Mouse (Mus musculus) heart, embryonic 13.5 days (tissue): Measurements from ENCODE around the gene Sesn1. TPM values are rescaled to one million over a fixed set of nuclear protein-coding genes. Genes with fewer than 3 reads are reported as not detected.
"Not testable (repeated sequence)": the region's sequence is repeated elsewhere in the genome, so short reads cannot be mapped to it uniquely, and the experiment has no call there.

Experiments
- ATAC-seq: fragments of 200-750 bp; cut with Nextera tagmentation; 2 replicates; pipeline ENCODE4 v1.8.0; 2017; ENCODE audit warnings: moderate TSS enrichment; ENCODE audit not compliant: insufficient number of reproducible peaks, low FRiP score, low TSS enrichment; ENCODE audit errors: extremely low read depth
- H3K27ac ChIP-seq: fragments of 300-500 bp; sonication (generic); replicated peaks from 2 replicates; pipeline ENCODE4 v1.5.1; 2015; ENCODE audit warnings: moderate library complexity, mild to moderate bottlenecking, inconsistent platforms
- H3K27me3 ChIP-seq: fragments of 300-500 bp; sonication (generic); replicated peaks from 2 replicates; pipeline ENCODE4 v1.6.1; 2015; ENCODE audit warnings: mild to moderate bottlenecking, inconsistent platforms
- H3K36me3 ChIP-seq: fragments of 300-500 bp; sonication (generic); 2 replicates; pipeline ENCODE4 v1.6.1; 2015; ENCODE audit warnings: mild to moderate bottlenecking, inconsistent platforms
- H3K4me1 ChIP-seq: fragments of 300-500 bp; sonication (generic); 2 replicates; pipeline ENCODE4 v1.6.1; 2015; ENCODE audit warnings: inconsistent platforms
- H3K4me2 ChIP-seq: fragments of 300-500 bp; sonication (generic); 2 replicates; pipeline ENCODE4 v1.6.1; 2015; ENCODE audit warnings: inconsistent platforms, mild to moderate bottlenecking, moderate library complexity
- H3K4me3 ChIP-seq: fragments of 300-500 bp; sonication (generic); 2 replicates; pipeline ENCODE4 v1.5.1; 2015; ENCODE audit warnings: moderate library complexity, mild to moderate bottlenecking, inconsistent platforms
- H3K9ac ChIP-seq: fragments of 300-500 bp; sonication (generic); 2 replicates; pipeline ENCODE4 v1.6.1; 2015; ENCODE audit warnings: inconsistent platforms, mild to moderate bottlenecking, moderate library complexity
- H3K9me3 ChIP-seq: fragments of 300-500 bp; sonication (generic); 2 replicates; pipeline ENCODE4 v1.6.1; 2016; ENCODE audit warnings: inconsistent platforms
- WGBS: fragments of 180-500 bp; shearing (Covaris S2); methylation state at CpG from one replicate; pipeline ENCODE4 v1.1.7; 2015; ENCODE audit warnings: mixed read lengths; 5-methylcytosine and 5-hydroxymethylcytosine counted together
- polyA plus RNA-seq: library from polyadenylated mRNA; unstranded; fragments of >200 nt; fragmentation: Nextera tagmentation; extraction: Ambion mirVana; gene quantifications from 2 replicates; pipeline ENCODE4 v1.2.1, GENCODE M21; 2015

The Sesn1 gene
- polyA plus RNA-seq, 1 experiment from 2014 or later, result 28.5 TPM

DNA sequence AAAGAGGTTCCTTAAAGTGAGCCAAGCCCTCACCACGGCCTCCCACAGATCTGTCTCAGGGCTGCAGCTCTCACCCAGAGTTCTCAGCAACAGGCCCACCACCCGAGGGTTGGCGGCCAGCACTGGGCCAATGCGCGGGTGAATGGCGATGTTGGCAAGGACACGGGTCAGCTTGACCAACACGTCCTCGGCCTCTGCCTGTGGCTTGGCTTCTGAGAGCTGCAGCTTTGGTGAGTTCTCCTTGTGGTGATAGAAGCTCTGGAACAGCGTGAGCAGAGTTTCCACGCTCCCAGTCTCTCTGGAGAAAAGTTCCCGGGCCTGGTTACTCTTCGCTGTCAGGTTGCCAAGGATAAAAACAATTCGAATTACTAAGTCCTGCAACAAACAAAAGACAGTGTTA, 117.0 kb downstream of the Sesn1 start:
- WGBS, result 83% methylated on average over 14 of the region's 14 CpGs
- H3K4me3 ChIP-seq, result no peak overlapping the region
- peaks cover 8% of the 10 kb centered on the region for H3K4me1 ChIP-seq
- H3K9ac ChIP-seq, result no peak overlapping the region
- no peak overlapping the region for H3K27ac ChIP-seq
- ATAC-seq, result no peak
- no peaks in the 10 kb centered on the region for H3K9me3 ChIP-seq
- H3K27me3 ChIP-seq, result no peaks in the 10 kb centered on the region
- H3K4me2 ChIP-seq, result no peak overlapping the region
- H3K36me3 ChIP-seq, result no peaks in the 10 kb centered on the region

DNA sequence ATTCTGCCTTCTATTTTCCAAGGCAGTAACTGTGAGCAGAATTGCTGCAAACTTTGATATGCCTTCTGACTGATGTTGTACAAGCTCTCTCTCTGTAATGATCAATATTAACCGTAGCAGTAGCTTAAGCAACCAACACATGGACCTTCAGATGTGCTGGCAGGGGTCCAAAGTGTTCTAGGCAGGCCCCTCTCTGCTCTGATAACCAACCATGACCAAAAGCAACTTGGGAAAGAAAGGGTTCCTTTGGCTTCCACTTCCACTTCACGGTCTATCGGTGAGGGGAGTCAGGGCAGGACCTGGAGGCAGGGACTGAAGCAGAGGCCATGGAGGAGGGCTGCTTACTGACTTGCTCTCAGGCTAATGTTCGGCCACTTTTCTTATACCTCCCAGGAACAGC, 121.2 kb downstream of the Sesn1 start:
- no peak for ATAC-seq
- H3K27ac ChIP-seq, result no peak overlapping the region
- WGBS, result 52% methylated on average over 4 of the region's 4 CpGs
- H3K27me3 ChIP-seq, result no peaks in the 10 kb centered on the region
- H3K9ac ChIP-seq, result no peak overlapping the region
- H3K4me3 ChIP-seq, result no peak overlapping the region
- no peak overlapping the region for H3K4me2 ChIP-seq
- H3K9me3 ChIP-seq, result no peaks in the 10 kb centered on the region
- peaks cover 45% of the 10 kb centered on the region for H3K4me1 ChIP-seq
- no peaks in the 10 kb centered on the region for H3K36me3 ChIP-seq

DNA sequence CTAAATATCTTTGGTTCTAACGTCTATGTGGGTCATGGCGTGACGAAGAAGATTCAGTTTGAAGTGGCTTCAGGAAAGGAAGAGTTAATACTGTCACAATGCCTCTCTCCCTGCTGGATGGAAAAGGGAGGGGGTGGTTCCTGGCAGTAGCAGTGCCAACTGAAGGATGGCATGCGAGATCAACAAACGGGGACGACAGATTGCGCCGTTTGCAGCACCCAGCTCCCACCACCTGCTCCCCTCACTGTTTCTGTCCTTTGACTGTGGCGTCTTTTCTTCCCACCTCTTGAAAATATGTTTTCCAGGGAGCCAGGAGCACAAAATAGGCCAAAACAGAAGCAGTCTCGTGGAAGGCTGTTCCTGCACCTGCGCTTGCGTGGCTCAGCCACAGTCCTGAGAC, 122.2 kb downstream of the Sesn1 start:
- H3K4me1 ChIP-seq, result peaks cover 55% of the 10 kb centered on the region
- no peak for ATAC-seq
- WGBS, result 64% methylated on average over 12 of the region's 12 CpGs

DNA sequence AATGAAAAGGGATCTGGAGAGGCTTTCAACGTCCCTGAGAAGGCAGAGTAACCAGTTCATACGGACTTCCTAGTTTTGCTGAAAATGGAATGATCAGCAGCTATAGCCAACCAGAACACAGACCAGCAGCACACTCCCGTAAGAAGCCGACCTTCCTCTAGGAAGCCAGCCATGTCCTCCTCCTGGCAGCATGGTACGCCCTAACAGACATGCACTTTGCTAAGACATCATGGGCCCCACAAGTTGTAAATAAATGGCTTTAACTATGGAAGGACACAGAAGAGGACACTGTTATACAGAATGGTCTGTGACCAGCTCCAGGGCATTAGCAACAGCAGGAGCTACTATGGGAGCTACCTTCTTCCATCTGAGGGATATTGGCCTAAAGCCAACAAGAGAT, 123.2 kb downstream of the Sesn1 start:
- H3K27me3 ChIP-seq, result no peaks in the 10 kb centered on the region
- no peak overlapping the region for H3K4me2 ChIP-seq
- H3K4me1 ChIP-seq, result peaks cover 65% of the 10 kb centered on the region
- H3K27ac ChIP-seq, result peak overlapping the region; percentile 97
- WGBS, result 82% methylated on average over 5 of the region's 5 CpGs
- ATAC-seq, result no peak
- no peak overlapping the region for H3K4me3 ChIP-seq
- no peaks in the 10 kb centered on the region for H3K9me3 ChIP-seq
- H3K9ac ChIP-seq, result no peak overlapping the region
- H3K36me3 ChIP-seq, result no peaks in the 10 kb centered on the region

More for the DNA sequence above, 122.2 kb downstream of the Sesn1 start:
- H3K27ac ChIP-seq, result no peak overlapping the region
- H3K9me3 ChIP-seq, result no peaks in the 10 kb centered on the region
- H3K27me3 ChIP-seq, result no peaks in the 10 kb centered on the region
- no peak overlapping the region for H3K4me2 ChIP-seq
- no peak overlapping the region for H3K4me3 ChIP-seq
- no peak overlapping the region for H3K9ac ChIP-seq
- H3K36me3 ChIP-seq, result no peaks in the 10 kb centered on the region

DNA sequence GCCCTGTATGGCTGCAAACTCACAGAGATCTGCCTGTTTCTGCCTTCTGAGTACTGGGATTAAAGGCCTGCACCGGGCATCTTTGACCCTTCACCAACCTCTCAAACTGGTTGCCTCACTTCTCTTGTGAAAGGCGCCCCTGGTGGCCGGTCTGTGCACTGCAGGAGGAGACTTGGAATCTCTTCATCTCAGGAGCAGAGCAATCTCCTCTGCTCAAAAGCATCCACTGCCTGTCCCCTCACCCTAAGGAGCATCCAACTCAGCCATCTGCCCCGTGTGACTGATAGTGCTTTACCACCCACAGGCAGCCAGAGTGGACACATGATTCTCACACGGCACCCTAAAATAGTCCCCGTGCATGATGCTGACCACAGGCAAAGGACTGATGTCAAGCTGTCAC, 123.8 kb downstream of the Sesn1 start:
- H3K9ac ChIP-seq, result 0 out of 2 replicates have a peak overlapping the region, but pooled peaks have one; percentile 10
- 49% methylated on average over 6 of the region's 6 CpGs for WGBS
- H3K27me3 ChIP-seq, result no peaks in the 10 kb centered on the region
- no peak overlapping the region for H3K4me2 ChIP-seq
- H3K4me3 ChIP-seq, result no peak overlapping the region
- no peaks in the 10 kb centered on the region for H3K36me3 ChIP-seq
- ATAC-seq, result no peak
- peaks cover 70% of the 10 kb centered on the region for H3K4me1 ChIP-seq
- peak overlapping the region; percentile 97 for H3K27ac ChIP-seq
- no peaks in the 10 kb centered on the region for H3K9me3 ChIP-seq

DNA sequence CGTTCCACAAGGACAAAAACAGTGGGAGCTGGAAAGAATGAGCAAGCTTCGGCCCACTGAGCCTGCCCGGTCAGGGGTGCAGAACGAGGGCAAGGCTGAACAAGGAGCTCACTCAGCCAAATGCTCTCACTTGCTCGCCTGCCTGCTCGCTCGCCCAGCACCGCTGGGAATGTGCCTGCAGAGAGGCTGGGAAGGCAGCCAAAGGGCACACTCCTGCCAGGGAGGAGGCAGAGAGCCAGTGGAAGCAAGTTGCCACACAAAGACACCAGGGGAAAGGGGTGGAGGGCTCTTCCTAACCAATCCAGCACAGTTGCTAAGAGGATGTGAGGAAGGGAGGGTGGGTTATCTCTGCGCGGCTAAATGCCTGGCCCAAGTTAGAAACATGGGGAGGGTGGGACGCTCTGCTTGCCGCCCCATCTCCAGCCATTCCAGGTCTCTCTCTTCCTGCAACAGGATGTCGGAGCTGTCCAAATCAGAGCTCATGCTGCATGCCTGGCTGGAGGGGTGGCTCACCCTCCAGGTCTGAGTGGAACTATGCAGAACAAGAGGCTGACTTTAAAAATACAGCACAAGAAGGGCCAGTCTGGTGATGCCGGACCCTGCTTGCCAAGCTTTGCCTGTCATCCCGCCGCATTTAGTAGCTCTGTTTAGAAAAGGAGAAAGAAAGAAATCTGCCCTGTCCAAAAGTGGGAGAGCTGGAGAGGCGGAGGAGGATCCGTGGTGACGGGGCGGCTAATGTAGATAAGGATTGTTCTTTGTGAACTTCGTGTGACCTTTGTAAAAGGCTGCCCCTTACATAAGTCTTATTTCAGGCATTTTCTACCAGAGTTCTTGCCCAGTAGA, 125.1 kb downstream of the Sesn1 start:
- WGBS, result 4% methylated on average over 21 of the region's 21 CpGs
- H3K4me3 ChIP-seq, result peak overlapping the region; percentile 35

DNA sequence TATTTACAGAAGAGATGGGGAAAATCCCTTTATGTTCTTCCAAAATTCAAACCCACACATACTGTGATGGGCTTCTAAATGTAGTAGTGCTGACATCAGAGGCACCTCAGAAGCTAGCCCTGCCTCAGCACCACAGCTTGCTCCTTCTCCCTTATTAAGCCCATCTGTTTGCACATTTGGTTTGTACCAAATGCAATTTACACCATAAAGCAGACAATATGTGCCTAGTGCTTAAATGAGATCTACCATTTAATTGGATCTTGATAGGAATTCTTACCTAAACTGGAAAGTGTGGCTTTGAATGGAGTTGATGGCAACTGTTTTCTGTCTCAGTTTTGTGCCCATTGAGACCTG, 125.7 kb downstream of the Sesn1 start:
- Histone ChIP-seq H3K9ac (peak overlapping the region; percentile 71; the same call in 1 of the 2 replicates), H3K4me1 (peaks cover 70% of the 10 kb centered on the region)

More for the DNA sequence above, 125.1 kb downstream of the Sesn1 start:
- peak overlapping the region; percentile 97 for H3K27ac ChIP-seq
- H3K9me3 ChIP-seq, result no peaks in the 10 kb centered on the region; the same call in 1 of the 2 replicates
- no peaks in the 10 kb centered on the region for H3K27me3 ChIP-seq
- H3K4me2 ChIP-seq, result peak overlapping the region; percentile 66
- no peaks in the 10 kb centered on the region for H3K36me3 ChIP-seq
- H3K4me1 ChIP-seq, result peaks cover 70% of the 10 kb centered on the region
- H3K9ac ChIP-seq, result peak overlapping the region; percentile 71
- ATAC-seq, result peak; percentile 70; the same call in 1 of the 2 replicates

DNA sequence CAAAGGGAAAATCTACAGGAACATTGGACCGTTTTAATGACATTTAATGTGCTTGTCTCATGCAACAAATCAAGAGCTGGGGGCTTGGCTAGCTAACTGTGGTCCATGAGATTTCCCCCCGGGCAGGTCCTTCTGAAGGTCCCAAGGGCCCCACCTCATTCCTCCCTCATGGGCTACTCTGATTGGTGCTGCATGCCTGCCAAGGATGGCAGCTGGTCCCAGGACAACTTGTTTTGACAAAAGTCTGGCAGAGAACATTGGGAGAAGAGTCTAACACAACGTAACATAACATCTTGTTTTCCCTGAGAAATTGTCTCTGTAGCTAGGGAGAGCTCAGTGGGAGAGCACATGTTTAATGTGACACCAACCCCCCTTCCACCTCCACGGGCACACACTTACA, 126.4 kb downstream of the Sesn1 start:
- H3K9me3 ChIP-seq, result no peaks in the 10 kb centered on the region; the same call in 1 of the 2 replicates
- no peaks in the 10 kb centered on the region for H3K27me3 ChIP-seq
- H3K4me2 ChIP-seq, result no peak overlapping the region
- peak overlapping the region; percentile 97 for H3K27ac ChIP-seq
- no peak for ATAC-seq
- H3K4me3 ChIP-seq, result no peak overlapping the region
- H3K4me1 ChIP-seq, result peaks cover 66% of the 10 kb centered on the region
- no peak overlapping the region for H3K9ac ChIP-seq
- no peaks in the 10 kb centered on the region for H3K36me3 ChIP-seq
- WGBS, result 55% methylated on average over 4 of the region's 4 CpGs

More for the DNA sequence above, 125.7 kb downstream of the Sesn1 start:
- H3K27me3 ChIP-seq, result no peaks in the 10 kb centered on the region
- H3K36me3 ChIP-seq, result no peaks in the 10 kb centered on the region
- H3K4me2 ChIP-seq, result peak overlapping the region; percentile 66
- no peak for ATAC-seq
- peak overlapping the region; percentile 35 for H3K4me3 ChIP-seq
- peak overlapping the region; percentile 97 for H3K27ac ChIP-seq
- H3K9me3 ChIP-seq, result no peaks in the 10 kb centered on the region; the same call in 1 of the 2 replicates

DNA sequence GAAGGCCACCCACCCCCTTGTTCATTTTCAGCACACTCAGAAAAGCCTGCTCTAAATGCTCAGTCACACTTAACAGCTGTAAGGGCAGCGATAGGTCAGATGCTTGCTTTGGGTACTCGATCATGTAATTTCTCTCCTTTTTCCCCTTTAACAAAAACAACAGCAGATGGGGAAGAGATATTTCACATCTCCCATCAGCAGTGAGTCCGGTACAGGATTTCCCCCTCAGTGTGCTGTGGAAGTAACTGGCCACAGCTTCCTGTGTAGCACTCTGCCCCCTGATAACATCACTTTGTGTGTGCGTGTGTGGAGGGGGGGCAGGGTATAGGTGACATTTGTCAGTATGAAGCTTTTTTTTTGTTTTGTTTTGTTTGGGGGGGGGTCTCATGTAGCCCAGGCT, 127.4 kb downstream of the Sesn1 start:
- H3K4me2 ChIP-seq, result no peak overlapping the region
- H3K36me3 ChIP-seq, result no peaks in the 10 kb centered on the region
- H3K4me3 ChIP-seq, result no peak overlapping the region
- no peak for ATAC-seq
- 31% methylated on average over 4 of the region's 4 CpGs for WGBS
- peaks cover 58% of the 10 kb centered on the region for H3K4me1 ChIP-seq
- no peaks in the 10 kb centered on the region for H3K27me3 ChIP-seq
- H3K9me3 ChIP-seq, result peaks cover 3% of the 10 kb centered on the region; the same call in 1 of the 2 replicates
- H3K9ac ChIP-seq, result no peak overlapping the region
- H3K27ac ChIP-seq, result 0 out of 2 replicates have a peak overlapping the region, but pooled peaks have one; percentile 97

DNA sequence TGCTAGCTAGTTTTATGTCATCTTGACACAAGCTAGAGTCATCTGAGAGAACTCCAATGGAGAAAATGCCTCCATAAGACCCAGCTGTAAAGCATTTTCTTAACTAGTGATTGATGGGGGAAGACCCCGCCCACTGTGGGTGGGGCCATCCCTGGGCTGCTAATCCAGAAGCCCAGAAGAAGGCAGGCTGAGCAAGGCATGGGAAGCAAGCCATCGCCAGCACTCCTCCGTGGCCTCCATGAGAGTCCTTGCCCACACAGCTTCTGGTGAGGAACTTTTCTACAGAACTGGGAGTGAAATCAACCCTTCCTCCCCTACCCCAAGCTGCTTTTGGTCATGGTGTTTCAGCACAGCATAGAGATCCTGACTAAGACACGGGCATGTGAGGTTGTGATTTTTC, 129.4 kb downstream of the Sesn1 start:
- no peak overlapping the region for H3K4me2 ChIP-seq
- peaks cover 45% of the 10 kb centered on the region for H3K4me1 ChIP-seq
- WGBS, result 72% methylated on average over 4 of the region's 4 CpGs
- H3K27me3 ChIP-seq, result no peaks in the 10 kb centered on the region
- ATAC-seq, result no peak
- H3K9ac ChIP-seq, result no peak overlapping the region
- no peak overlapping the region for H3K27ac ChIP-seq
- H3K9me3 ChIP-seq, result peaks cover 5% of the 10 kb centered on the region; the same call in 1 of the 2 replicates
- no peak overlapping the region for H3K4me3 ChIP-seq
- H3K36me3 ChIP-seq, result no peaks in the 10 kb centered on the region

DNA sequence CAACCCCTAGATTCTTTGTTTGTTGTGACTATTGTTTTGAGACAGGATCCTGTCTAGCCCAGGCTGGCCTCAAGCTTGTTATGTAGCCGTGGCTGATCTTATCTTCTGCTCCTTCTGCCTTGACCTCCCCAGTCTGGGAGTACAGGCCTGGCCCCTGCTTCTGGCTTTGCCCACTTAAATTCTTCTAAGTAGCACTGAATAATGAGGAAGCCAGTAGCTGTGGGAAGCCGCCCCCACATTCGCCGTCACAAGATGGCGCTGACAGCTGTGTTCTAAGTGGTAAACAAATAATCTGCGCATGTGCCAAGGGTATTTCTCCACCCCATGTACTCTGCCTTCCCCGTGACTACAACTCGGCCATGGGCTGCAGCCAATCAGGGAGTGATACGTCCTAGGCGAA, 142.6 kb downstream of the Sesn1 start:
- not testable (repeated sequence) for H3K9ac ChIP-seq, H3K27ac ChIP-seq, H3K27me3 ChIP-seq, H3K4me1 ChIP-seq, H3K4me3 ChIP-seq, H3K4me2 ChIP-seq, H3K9me3 ChIP-seq, H3K36me3 ChIP-seq, ATAC-seq
- 82% methylated on average over 8 of the region's 10 CpGs for WGBS
